Mouse (Mus musculus) mature B cell (primary cell): ENCODE data around the gene Lypla2.

Experiments used
- in situ Hi-C: fragments of 300-500 bp; cut with MboI; formaldehyde crosslinking; loops from 2 replicates; pipeline ENCODE4 v1.14.3; 2019

Lypla2 gene

GRCm38 (mm10) chr4:135921257-135922120 lies 50.9 kb downstream of the Lypla2 start:
- in situ Hi-C loops = no loop called here

GRCm38 (mm10) chr4:135920304-135921241 lies 51.9 kb downstream of the Lypla2 start, which contains the start of gene Fuca1:
Gene Fuca1, plus strand, starts transcription at chr4:135920735.
- in situ Hi-C loops = no loop called here

- in situ Hi-C loops = no loop called here
Observed at GRCm38 (mm10) chr4:135919280-135919639, 53.2 kb downstream of the Lypla2 start.

GRCm38 (mm10) chr4:135918635-135919279 lies 53.7 kb downstream of the Lypla2 start:
- in situ Hi-C loops = no loop called here
